Mouse (Mus musculus) olfactory bulb, adult 2 months (tissue): ENCODE measurements around the gene Morn3.

Experiments used
- CTCF ChIP-seq: fragments of 200-500 bp; IDR thresholded peaks from 2 replicates; pipeline ENCODE4 v1.5.1; 2012; ENCODE audit warnings: low read depth, mild to moderate bottlenecking, low read length, moderate library complexity; ENCODE audit not compliant: insufficient read depth
- POLR2A ChIP-seq: fragments of 200-500 bp; IDR thresholded peaks from 2 replicates; pipeline ENCODE4 v1.6.1; 2012; ENCODE audit warnings: mild to moderate bottlenecking, low read depth, low read length, moderate library complexity; ENCODE audit not compliant: insufficient read depth

DNA sequence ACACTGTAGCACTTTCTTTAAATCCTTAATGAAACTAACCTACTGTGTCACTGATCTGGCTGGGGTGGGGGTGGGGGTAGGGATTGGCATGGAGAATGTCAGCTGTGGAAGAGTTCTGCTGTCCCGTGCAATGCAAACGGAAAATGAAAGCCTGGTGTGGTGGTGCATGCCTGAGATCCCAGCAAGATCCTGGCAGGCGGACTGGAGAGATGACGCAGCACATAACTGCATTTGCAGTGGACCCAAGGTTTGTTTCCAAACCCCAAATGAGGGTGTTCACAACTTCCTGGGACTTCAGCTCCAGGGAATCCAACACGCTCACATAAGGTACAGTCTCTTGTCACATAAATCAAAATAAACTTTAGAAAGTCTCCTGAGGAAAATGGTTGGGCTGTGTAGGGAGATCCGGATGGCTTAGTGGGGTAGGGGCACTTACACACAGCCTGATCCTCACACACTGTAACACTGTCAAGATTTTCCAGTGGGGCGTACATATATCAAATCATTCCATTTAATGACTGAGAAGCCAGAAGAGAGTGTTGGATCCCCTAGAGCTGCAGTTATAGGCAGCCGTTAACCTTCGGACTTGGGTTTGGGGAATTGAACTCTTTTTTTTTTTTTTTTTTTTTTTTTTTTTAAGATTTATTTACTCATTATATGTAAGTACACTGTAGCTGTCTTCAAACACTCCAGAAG, 14.0 kb upstream of the Morn3 start:
- TF ChIP-seq POLR2A (no peak), CTCF (no peak)
